Mouse (Mus musculus): Measurements from ENCODE around the gene Casc4.

DNA sequence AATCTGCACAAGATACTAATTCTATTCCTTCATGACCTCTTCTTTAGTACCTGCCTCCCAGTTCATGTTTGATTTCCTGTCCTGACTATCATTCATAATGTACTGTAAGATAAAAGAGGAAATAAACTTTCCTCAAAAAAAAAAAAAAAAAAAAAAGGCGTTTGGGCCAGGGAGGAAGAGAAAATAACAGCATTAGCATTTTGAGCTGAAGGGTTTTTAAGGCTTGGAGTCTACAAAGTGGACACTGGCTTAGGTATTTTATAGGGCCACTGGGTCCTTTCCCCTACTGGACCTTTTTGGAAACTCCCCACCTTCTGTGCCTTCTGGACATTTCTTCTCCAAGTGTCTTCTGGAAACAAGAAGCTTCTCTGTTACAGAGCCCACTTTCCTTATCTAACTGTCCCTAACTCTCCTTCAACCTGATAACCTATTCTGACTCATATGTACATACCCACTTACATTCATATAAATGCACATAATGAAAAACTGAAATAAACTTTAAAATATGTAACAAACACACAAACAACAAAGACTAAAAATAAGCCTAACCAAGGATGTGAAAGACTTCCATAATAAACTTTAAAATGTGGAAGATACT lies 18.8 kb downstream of the Casc4 start:
- no peak for TF ChIP-seq CTCF (IDR thresholded peaks at IDR 0.05; ENCODE audit: low read depth)
- TF ChIP-seq EP300 (IDR thresholded peaks at IDR 0.05; ENCODE audit: low read depth) = no peak
